Mouse (Mus musculus) B cell, adult 62 days (primary cell): Measurements from ENCODE around the gene Gm9508. TPM values are rescaled to one million over a fixed set of nuclear protein-coding genes. Genes with fewer than 3 reads are reported as not detected.

Experiments
- total RNA-seq: library from RNA; stranded (reverse); gene quantifications from 4 replicates; pipeline ENCODE4 v1.2.4, GENCODE M21; 2023

Gene Gm9508
- not detected in 4 replicates for total RNA-seq

GRCm38 (mm10) chr10:77697133-77697532, at the start of gene Gm9508:
Gm9508 (minus strand) TSS chr10:77697233.

GRCm38 (mm10) chr10:77741924-77742688, 45.1 kb upstream of the Gm9508 start, which contains the start of gene Gm18596:
Gm18596 (minus strand) TSS chr10:77742638.

GRCm38 (mm10) chr10:77726186-77726585, 29.2 kb upstream of the Gm9508 start, which contains the start of gene Gm10100:
Gm10100 (plus strand) TSS chr10:77726486.

GRCm38 (mm10) chr10:77720299-77720698, 23.3 kb upstream of the Gm9508 start, which contains the start of gene Krtap12-1:
Krtap12-1 (plus strand) TSS chr10:77720599.

GRCm38 (mm10) chr10:77715507-77715906, 18.5 kb upstream of the Gm9508 start, which contains the start of gene Gm10142:
Gm10142 (plus strand) TSS chr10:77715807.

GRCm38 (mm10) chr10:77711157-77711556, 14.1 kb upstream of the Gm9508 start, which contains the start of gene Gm10024:
Gm10024 (plus strand) TSS chr10:77711457.

GRCm38 (mm10) chr10:77706326-77706725, 9.3 kb upstream of the Gm9508 start, which contains the start of gene Gm10272:
Gm10272 (plus strand) TSS chr10:77706626.

GRCm38 (mm10) chr10:77690356-77690807, 6.7 kb downstream of the Gm9508 start, which contains the start of gene Gm19402:
Gm19402 (minus strand) TSS chr10:77690757.

GRCm38 (mm10) chr10:77685895-77686664, 11.0 kb downstream of the Gm9508 start, which contains the start of gene Tspear:
Tspear (plus strand) TSS chr10:77686569.

Other genes with a start within 250 kb of the Gm9508 start
- gene Fam207a, start 181.4 kb downstream of the Gm9508 start, total RNA-seq = 21.0 to 24.1 TPM (median 22.9 TPM) in 4 replicates
- gene Itgb2, start 167.0 kb downstream of the Gm9508 start, total RNA-seq = 74.3 to 78.8 TPM (median 76.3 TPM) in 4 replicates
- gene Pttg1ip, start 115.5 kb downstream of the Gm9508 start, total RNA-seq = 68.7 to 88.1 TPM (median 80.3 TPM) in 4 replicates
- gene Sumo3, start 91.1 kb downstream of the Gm9508 start, total RNA-seq = 59.3 to 66.2 TPM (median 61.2 TPM) in 4 replicates
- gene Gm49325, start 91.0 kb downstream of the Gm9508 start, total RNA-seq = 3.8 TPM in 1 of 4 replicates, not detected in the others
- 36.7 to 55.5 TPM (median 43.1 TPM) in 4 replicates for gene Ube2g2, start 75.0 kb downstream of the Gm9508 start, total RNA-seq
- gene Tspear, start 10.7 kb downstream of the Gm9508 start, total RNA-seq = 3.3 to 4.2 TPM (median 3.7 TPM) in 4 replicates
- not detected in 4 replicates for gene Gm19402, start 6.5 kb downstream of the Gm9508 start, total RNA-seq
- not detected in 4 replicates for gene Gm10272, start 9.4 kb upstream of the Gm9508 start, total RNA-seq
- gene Gm10024, start 14.2 kb upstream of the Gm9508 start, total RNA-seq = not detected in 4 replicates
- not detected in 4 replicates for gene Gm10142, start 18.6 kb upstream of the Gm9508 start, total RNA-seq
- gene Krtap12-1, start 23.4 kb upstream of the Gm9508 start, total RNA-seq = not detected in 4 replicates
- gene Gm10100, start 29.3 kb upstream of the Gm9508 start, total RNA-seq = not detected in 4 replicates
- not detected in 4 replicates for gene Gm18596, start 45.4 kb upstream of the Gm9508 start, total RNA-seq
- not detected in 4 replicates for gene Gm9736, start 54.1 kb upstream of the Gm9508 start, total RNA-seq
- not detected in 4 replicates for gene Gm3233, start 62.4 kb upstream of the Gm9508 start, total RNA-seq
- not detected in 4 replicates for gene Gm3238, start 74.1 kb upstream of the Gm9508 start, total RNA-seq
- gene Gm7138, start 79.7 kb upstream of the Gm9508 start, total RNA-seq = not detected in 4 replicates
- not detected in 4 replicates for gene Gm3250, start 85.3 kb upstream of the Gm9508 start, total RNA-seq
- gene Gm7137, start 91.0 kb upstream of the Gm9508 start, total RNA-seq = not detected in 4 replicates
- gene Gm9639, start 97.8 kb upstream of the Gm9508 start, total RNA-seq = not detected in 4 replicates
- not detected in 4 replicates for gene Gm19668, start 101.9 kb upstream of the Gm9508 start, total RNA-seq
- not detected in 4 replicates for gene Gm9507, start 114.6 kb upstream of the Gm9508 start, total RNA-seq
- gene Gm2696, start 117.4 kb upstream of the Gm9508 start, total RNA-seq = not detected in 4 replicates
- gene Krtap10-4, start 129.9 kb upstream of the Gm9508 start, total RNA-seq = not detected in 4 replicates
- gene Krtap10-10, start 138.7 kb upstream of the Gm9508 start, total RNA-seq = not detected in 4 replicates
- gene Gm36176, start 149.6 kb upstream of the Gm9508 start, total RNA-seq = not detected in 4 replicates
- gene Gm10318, start 155.6 kb upstream of the Gm9508 start, total RNA-seq = not detected in 4 replicates
- not detected in 4 replicates for gene Gm3285, start 164.7 kb upstream of the Gm9508 start, total RNA-seq
- 0.16 to 0.27 TPM in 2 of 4 replicates, not detected in the others for gene Lrrc3, start 205.3 kb upstream of the Gm9508 start, total RNA-seq